Mouse (Mus musculus) stomach, postnatal 0 days (tissue): ENCODE measurements around the gene Sh3bp2.

ENCODE experiments used
- CTCF ChIP-seq: IDR thresholded peaks from 2 replicates; pipeline ENCODE4 v1.5.1; 2016; ENCODE audit warnings: antibody characterized with exemption, low read depth, mild to moderate bottlenecking, moderate library complexity
- EP300 ChIP-seq: optimal IDR thresholded peaks from 2 replicates; pipeline ENCODE3; 2016; ENCODE audit warnings: antibody characterized with exemption

DNA sequence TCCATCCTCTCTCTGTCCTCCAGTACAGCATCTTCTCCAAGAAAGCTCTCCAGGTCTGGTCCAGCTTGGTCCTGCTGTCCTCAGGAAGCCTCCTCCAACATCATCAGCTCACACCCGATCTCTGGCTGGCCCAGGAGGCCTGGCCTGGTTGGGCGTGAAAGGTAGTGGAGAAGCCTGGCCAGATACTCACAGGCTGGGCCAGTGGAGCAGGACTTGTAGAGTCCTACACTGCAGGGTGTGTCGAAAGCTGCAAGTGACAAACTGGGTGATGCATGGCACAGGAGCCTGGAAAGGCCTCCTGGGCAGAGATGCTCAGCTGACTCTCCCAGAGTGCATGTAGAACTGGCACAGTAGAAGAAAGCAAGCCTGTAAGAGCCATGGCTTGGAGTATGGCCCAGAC, 4.3 kb upstream of the Sh3bp2 start:
- TF ChIP-seq CTCF (no peak), EP300 (no peak)
